Mouse (Mus musculus): ENCODE results near the gene S100g.

S100g gene

GRCm38 (mm10) chrX:162964383-162964782 lies at the start of gene S100g:
Gene S100g, minus strand, starts transcription at chrX:162964599.
- no peak for DNase-seq

- no peak for DNase-seq
These were observed 27.7 kb upstream of the S100g start for GRCm38 (mm10) chrX:162992121-162992520.

GRCm38 (mm10) chrX:162991396-162991795 lies 27.0 kb upstream of the S100g start:
- no peak for DNase-seq

GRCm38 (mm10) chrX:162986876-162987495 lies 22.6 kb upstream of the S100g start:
- no peak for DNase-seq

- no peak for DNase-seq
These were observed 11.8 kb upstream of the S100g start for GRCm38 (mm10) chrX:162976194-162976593.

- DNase-seq, result no peak
These were observed 3.1 kb upstream of the S100g start for GRCm38 (mm10) chrX:162967456-162967855.

GRCm38 (mm10) chrX:162963840-162964239 lies 559 bp downstream of the S100g start:
- no peak for DNase-seq

GRCm38 (mm10) chrX:162957921-162958320 lies 6.5 kb downstream of the S100g start:
- no peak for DNase-seq

GRCm38 (mm10) chrX:162949811-162950439 lies 14.5 kb downstream of the S100g start:
- DNase-seq, result peak; percentile 5

GRCm38 (mm10) chrX:162942027-162942426 lies 22.4 kb downstream of the S100g start:
- no peak for DNase-seq

- no peak for DNase-seq
These were observed 32.9 kb downstream of the S100g start for GRCm38 (mm10) chrX:162931467-162931866.

GRCm38 (mm10) chrX:162921487-162922125 lies 42.8 kb downstream of the S100g start:
- no peak for DNase-seq

GRCm38 (mm10) chrX:162915697-162916096 lies 48.7 kb downstream of the S100g start:
- peak; percentile 32 for DNase-seq

GRCm38 (mm10) chrX:162913651-162914050 lies 50.7 kb downstream of the S100g start:
- no peak for DNase-seq
